Mouse (Mus musculus) embryonic facial prominence, embryonic 11.5 days (tissue): Measurements from ENCODE around the gene Per2. TPM values are rescaled to one million over a fixed set of nuclear protein-coding genes. Genes with fewer than 3 reads are reported as not detected.
A peak's percentile ranks its signal among the peaks of the same experiment; 100 is the strongest.

ENCODE experiments used
- ATAC-seq: fragments of 200-750 bp; cut with Nextera tagmentation; replicated peaks from 2 replicates; pipeline ENCODE4 v1.8.0; 2017; ENCODE audit warnings: low read depth; ENCODE audit not compliant: insufficient number of reproducible peaks, low FRiP score, low TSS enrichment
- DNase-seq: peaks from one replicate; pipeline ENCODE4 v3.0.0-alpha.2; 2015; ENCODE audit warnings: low spot score
- H3K27ac ChIP-seq: fragments of 300-500 bp; sonication (generic); replicated peaks from 2 replicates; pipeline ENCODE4 v1.5.1; 2014; ENCODE audit warnings: mild to moderate bottlenecking, low read depth, low read length, control low read depth
- H3K27me3 ChIP-seq: fragments of 300-500 bp; sonication (generic); 2 replicates; pipeline ENCODE4 v1.6.1; 2014; ENCODE audit warnings: mild to moderate bottlenecking, low read length, moderate library complexity, mixed read lengths; ENCODE audit not compliant: control insufficient read depth, insufficient read depth
- H3K36me3 ChIP-seq: fragments of 300-500 bp; sonication (generic); replicated peaks from 2 replicates; pipeline ENCODE4 v1.6.1; 2014; ENCODE audit warnings: low read depth, mild to moderate bottlenecking, low read length, moderate library complexity, mixed read lengths; ENCODE audit not compliant: control insufficient read depth, insufficient read depth
- H3K4me1 ChIP-seq: fragments of 300-500 bp; sonication (generic); 2 replicates; pipeline ENCODE4 v1.6.1; 2014; ENCODE audit warnings: low read length, mixed read lengths; ENCODE audit not compliant: control insufficient read depth, insufficient read depth
- H3K4me2 ChIP-seq: fragments of 300-500 bp; sonication (generic); 2 replicates; pipeline ENCODE4 v1.6.1; 2014; ENCODE audit warnings: low read depth, mild to moderate bottlenecking, control low read depth, low read length, moderate library complexity
- H3K4me3 ChIP-seq: fragments of 300-500 bp; sonication (generic); 2 replicates; pipeline ENCODE4 v1.5.1; 2014; ENCODE audit warnings: low read depth, low read length, control low read depth
- H3K9ac ChIP-seq: fragments of 300-500 bp; sonication (generic); replicated peaks from 2 replicates; pipeline ENCODE4 v1.6.1; 2014; ENCODE audit warnings: mild to moderate bottlenecking, control low read depth, low read length
- H3K9me3 ChIP-seq: fragments of 300-500 bp; sonication (generic); replicated peaks from 2 replicates; pipeline ENCODE4 v1.6.1; 2016; ENCODE audit warnings: mild to moderate bottlenecking, low read length, inconsistent platforms, mixed read lengths; ENCODE audit not compliant: control insufficient read depth
- WGBS: fragments of 180-500 bp; shearing (Covaris S2); extraction: QIAGEN DNeasy Blood & Tissue Kit; methylation state at CpG from one replicate; pipeline ENCODE4 v1.1.7; 2014; 5-methylcytosine and 5-hydroxymethylcytosine counted together
- polyA plus RNA-seq: library from polyadenylated mRNA; unstranded; fragments of >200 nt; fragmentation: Nextera tagmentation; extraction: Ambion mirVana; gene quantifications from 2 replicates; pipeline ENCODE4 v1.2.1, GENCODE M21; 2014

Per2 gene
- polyA plus RNA-seq, 1 experiment from 2014 or later, result 0.97 TPM

GRCm38 (mm10) chr1:91466186-91466585 is 7.1 kb upstream of the Per2 start:
- Histone ChIP-seq H3K9ac (no peak overlapping the region), H3K27me3 (no peaks in the 10 kb centered on the region), H3K36me3 (no peaks in the 10 kb centered on the region), H3K9me3 (no peaks in the 10 kb centered on the region), H3K27ac (no peak overlapping the region), H3K4me1 (no peaks in the 10 kb centered on the region), H3K4me3 (no peak overlapping the region), H3K4me2 (no peak overlapping the region)
- no peak for DNase-seq
- ATAC-seq, result no peak
- 80% methylated on average over 6 of the region's 6 CpGs for WGBS

- H3K36me3 ChIP-seq, result no peaks in the 10 kb centered on the region
- WGBS, result 5% methylated on average over 1 of the region's 1 CpGs
- DNase-seq (peak; percentile 28), ATAC-seq (0 out of 2 replicates have a peak, but pooled peaks have one; percentile 34)
- no peaks in the 10 kb centered on the region for H3K4me1 ChIP-seq
- no peak overlapping the region for H3K27ac ChIP-seq
- H3K9ac ChIP-seq, result no peak overlapping the region
- no peak overlapping the region for H3K4me2 ChIP-seq
- no peaks in the 10 kb centered on the region for H3K27me3 ChIP-seq
- H3K9me3 ChIP-seq, result no peaks in the 10 kb centered on the region
- no peak overlapping the region for H3K4me3 ChIP-seq
These were observed 6.1 kb upstream of the Per2 start for GRCm38 (mm10) chr1:91465244-91465643.

- ATAC-seq, result no peak
- Histone ChIP-seq H3K4me2 (no peak overlapping the region), H3K27ac (no peak overlapping the region), H3K9ac (no peak overlapping the region), H3K4me3 (no peak overlapping the region), H3K36me3 (no peaks in the 10 kb centered on the region), H3K9me3 (no peaks in the 10 kb centered on the region), H3K4me1 (no peaks in the 10 kb centered on the region), H3K27me3 (no peaks in the 10 kb centered on the region)
- 61% methylated on average over 5 of the region's 5 CpGs for WGBS
- no peak for DNase-seq
These were observed 5.3 kb upstream of the Per2 start for GRCm38 (mm10) chr1:91464436-91464835.

- H3K4me1 ChIP-seq, result no peaks in the 10 kb centered on the region
- WGBS, result 88% methylated on average over 13 of the region's 13 CpGs
- H3K27me3 ChIP-seq, result 0 out of 2 replicates have a peak, but pooled peaks cover under 1% of the 10 kb centered on the region
- H3K36me3 ChIP-seq, result no peaks in the 10 kb centered on the region
- H3K4me2 ChIP-seq, result no peak overlapping the region
- H3K27ac ChIP-seq, result no peak overlapping the region
- no peaks in the 10 kb centered on the region for H3K9me3 ChIP-seq
- no peak overlapping the region for H3K4me3 ChIP-seq
- ATAC-seq (no peak), DNase-seq (no peak)
- no peak overlapping the region for H3K9ac ChIP-seq
These were observed 4.3 kb upstream of the Per2 start for GRCm38 (mm10) chr1:91463336-91463995.

GRCm38 (mm10) chr1:91460564-91460963 is 1.4 kb upstream of the Per2 start:
- DNase-seq (no peak), ATAC-seq (no peak)
- H3K9ac ChIP-seq, result no peak overlapping the region
- WGBS, result 36% methylated on average over 4 of the region's 4 CpGs
- H3K4me3 ChIP-seq, result no peak overlapping the region
- no peak overlapping the region for H3K4me2 ChIP-seq
- H3K4me1 ChIP-seq, result peaks cover 3% of the 10 kb centered on the region
- no peak overlapping the region for H3K27ac ChIP-seq
- peaks cover 2% of the 10 kb centered on the region; the same call in 1 of the 2 replicates for H3K27me3 ChIP-seq
- H3K9me3 ChIP-seq, result no peaks in the 10 kb centered on the region
- H3K36me3 ChIP-seq, result no peaks in the 10 kb centered on the region

- WGBS, result 42% methylated on average over 7 of the region's 7 CpGs
- H3K4me1 ChIP-seq, result peaks cover 3% of the 10 kb centered on the region
- H3K4me3 ChIP-seq, result no peak overlapping the region; the same call in 1 of the 2 replicates
- H3K9me3 ChIP-seq, result no peaks in the 10 kb centered on the region
- no peak overlapping the region for H3K27ac ChIP-seq
- peaks cover 2% of the 10 kb centered on the region; the same call in 1 of the 2 replicates for H3K27me3 ChIP-seq
- H3K4me2 ChIP-seq, result peak overlapping the region; percentile 67
- H3K36me3 ChIP-seq, result no peaks in the 10 kb centered on the region
- DNase-seq (no peak), ATAC-seq (no peak)
- no peak overlapping the region for H3K9ac ChIP-seq
These were observed 945 bp upstream of the Per2 start for GRCm38 (mm10) chr1:91460069-91460468.

GRCm38 (mm10) chr1:91458223-91458861 is 782 bp downstream of the Per2 start:
- Histone ChIP-seq H3K4me2 (peak overlapping the region; percentile 61), H3K27ac (no peak overlapping the region), H3K9me3 (no peaks in the 10 kb centered on the region), H3K27me3 (peaks cover 2% of the 10 kb centered on the region; the same call in 1 of the 2 replicates), H3K4me1 (peaks cover 3% of the 10 kb centered on the region), H3K9ac (peak overlapping the region; percentile 57; the same call in 1 of the 2 replicates), H3K36me3 (no peaks in the 10 kb centered on the region), H3K4me3 (peak overlapping the region; percentile 65)
- WGBS, result 28% methylated on average over 8 of the region's 8 CpGs
- no peak for DNase-seq
- ATAC-seq, result peak; percentile 7; the same call in 1 of the 2 replicates

- Histone ChIP-seq H3K27me3 (peaks cover 2% of the 10 kb centered on the region; the same call in 1 of the 2 replicates), H3K27ac (no peak overlapping the region), H3K4me1 (peaks cover 3% of the 10 kb centered on the region), H3K36me3 (no peaks in the 10 kb centered on the region), H3K9me3 (no peaks in the 10 kb centered on the region), H3K4me2 (no peak overlapping the region), H3K9ac (no peak overlapping the region), H3K4me3 (no peak overlapping the region)
- WGBS, result 75% methylated on average over 5 of the region's 5 CpGs
- ATAC-seq, result no peak
- no peak for DNase-seq
These were observed 1.4 kb downstream of the Per2 start for GRCm38 (mm10) chr1:91457698-91458097.
